Mouse (Mus musculus): Measurements from ENCODE around the gene Ctnna3. TPM values are rescaled to one million over a fixed set of nuclear protein-coding genes. Genes with fewer than 3 reads are reported as not detected.
"Not testable (repeated sequence)": the region's sequence is repeated elsewhere in the genome, so short reads cannot be mapped to it uniquely, and the experiment has no call there.

Ctnna3 gene
- total and polyA plus RNA-seq, 3 experiments: 0.37 to 0.83 TPM; not detected in 1

GRCm38 (mm10) chr10:64940975-64941374 lies 1511.1 kb downstream of the Ctnna3 start:
- no peak for DNase-seq

- DNase-seq: no peak
These were observed 1528.5 kb downstream of the Ctnna3 start for GRCm38 (mm10) chr10:64958391-64958790.

DNA sequence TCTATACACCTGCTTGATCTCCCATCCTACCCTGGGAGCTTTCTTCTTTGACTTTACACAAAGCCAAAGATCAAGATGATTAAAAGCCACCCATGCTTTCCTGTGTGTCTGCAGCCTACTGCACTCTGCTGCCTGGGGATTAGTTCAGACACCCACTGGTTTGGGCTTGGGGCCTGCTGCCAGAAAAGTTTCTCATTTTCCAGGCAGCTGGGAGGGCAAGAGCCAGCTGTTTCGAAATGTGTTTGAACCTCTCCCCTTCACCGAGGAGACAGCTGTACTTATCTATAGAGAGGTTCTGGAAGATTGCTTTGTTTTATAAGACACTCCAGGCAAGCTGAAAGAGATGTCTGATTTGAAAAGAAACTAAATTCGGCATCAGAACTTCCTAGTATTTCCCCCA lies 1563.0 kb downstream of the Ctnna3 start:
- DNase-seq: no peak

DNA sequence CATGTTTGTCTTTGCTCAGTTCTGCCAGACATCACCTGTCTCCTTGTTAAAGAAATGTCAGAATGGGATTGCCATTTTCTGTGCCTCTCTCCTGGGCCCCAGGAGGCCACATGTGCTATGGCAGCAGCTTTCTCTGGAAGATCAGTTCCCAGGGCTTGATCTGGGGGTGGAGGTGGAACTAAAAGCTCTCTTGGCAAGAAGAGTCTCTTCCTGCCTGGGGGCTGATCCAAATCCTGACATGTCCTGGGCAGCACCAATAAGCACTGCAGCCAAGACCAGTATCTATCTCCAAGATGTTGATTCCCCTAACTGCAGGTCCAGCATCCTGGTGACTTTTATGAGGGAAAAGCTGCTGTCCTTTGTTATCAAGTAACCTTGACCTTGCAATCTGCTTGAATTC lies 1583.6 kb downstream of the Ctnna3 start:
- DNase-seq: no peak

DNA sequence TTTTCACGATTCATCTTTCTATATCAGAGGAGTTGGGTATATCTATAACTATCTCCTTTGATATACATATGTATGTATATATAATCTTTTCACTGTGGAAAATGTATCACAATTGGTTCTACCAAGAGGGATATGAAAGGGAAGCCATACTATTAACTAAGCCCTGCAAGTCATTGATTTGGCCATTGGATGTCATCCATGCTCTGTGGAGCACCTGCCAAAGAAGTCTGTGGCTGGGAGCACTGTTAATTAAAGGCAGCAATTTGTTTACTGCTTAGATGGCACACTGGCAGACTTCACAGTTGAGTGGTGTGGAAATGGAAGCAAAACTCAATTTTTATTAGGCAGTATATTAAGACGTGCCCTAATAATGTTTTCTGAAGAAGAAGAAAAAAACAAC lies 1592.8 kb downstream of the Ctnna3 start:
- DNase-seq: no peak

GRCm38 (mm10) chr10:65033516-65033915 lies 1603.6 kb downstream of the Ctnna3 start:
- not testable (repeated sequence) for DNase-seq

Other genes starting within 250 kb of the Ctnna3 start
- 1 to 10 TPM in 1 of 2 experiments, under 1 TPM in 1; 0.31 to 1.1 TPM for gene Mypn, start 226.1 kb upstream of the Ctnna3 start, total RNA-seq (2021)
- gene Mypn, start 226.1 kb upstream of the Ctnna3 start, polyA plus RNA-seq (2012; rRNA removed): 0.02 and 0.07 TPM in 2 replicates
- 100 to 1,000 TPM in 1 of 2 experiments, 10 to 100 TPM in 1; 76.9 to 195 TPM for gene Herc4, start 186.3 kb upstream of the Ctnna3 start, total RNA-seq (2021)
- gene Herc4, start 186.3 kb upstream of the Ctnna3 start, polyA plus RNA-seq (2012; rRNA removed): 10.7 and 14.0 TPM in 2 replicates
- 10 to 100 TPM; 13.9 to 17.4 TPM for gene Sirt1, start 48.4 kb upstream of the Ctnna3 start, total RNA-seq (2021)
- 1.2 and 1.4 TPM in 2 replicates for gene Sirt1, start 48.4 kb upstream of the Ctnna3 start, polyA plus RNA-seq (2012; rRNA removed)
- 10 to 100 TPM; 13.0 to 19.2 TPM for gene Dnajc12, start 47.7 kb upstream of the Ctnna3 start, total RNA-seq (2021)
- gene Dnajc12, start 47.7 kb upstream of the Ctnna3 start, polyA plus RNA-seq (2012; rRNA removed): 0.57 and 0.68 TPM in 2 replicates
- not detected for gene Gm7075, start 8.3 kb upstream of the Ctnna3 start, total RNA-seq (2021)
- not detected in 2 replicates for gene Gm7075, start 8.3 kb upstream of the Ctnna3 start, polyA plus RNA-seq (2012; rRNA removed)

All from adrenal gland, adult 2 months (tissue).